Mouse (Mus musculus) pancreas, adult 10 weeks (tissue): Measurements from ENCODE around the gene Ndufa4l2. TPM values are rescaled to one million over a fixed set of nuclear protein-coding genes. Genes with fewer than 3 reads are reported as not detected.

Experiments used
- polyA plus RNA-seq: library from polyadenylated mRNA; stranded (reverse); fragments of 350-450 nt; fragmentation: Illumina TruSeq; extraction: RNeasy Lipid Tissue Mini Kit (QIAGEN cat#74804); gene quantifications from one replicate; pipeline ENCODE4 v1.2.3, GENCODE M21; 2015; ENCODE audit warnings: low read depth, low replicate concordance; ENCODE audit not compliant: insufficient read depth

The Ndufa4l2 gene
- polyA plus RNA-seq: 6.8 TPM

GRCm38 (mm10) chr10:127514764-127515163, at the start of gene Ndufa4l2:
Gene Ndufa4l2 (plus strand): TSS chr10:127514967.

DNA sequence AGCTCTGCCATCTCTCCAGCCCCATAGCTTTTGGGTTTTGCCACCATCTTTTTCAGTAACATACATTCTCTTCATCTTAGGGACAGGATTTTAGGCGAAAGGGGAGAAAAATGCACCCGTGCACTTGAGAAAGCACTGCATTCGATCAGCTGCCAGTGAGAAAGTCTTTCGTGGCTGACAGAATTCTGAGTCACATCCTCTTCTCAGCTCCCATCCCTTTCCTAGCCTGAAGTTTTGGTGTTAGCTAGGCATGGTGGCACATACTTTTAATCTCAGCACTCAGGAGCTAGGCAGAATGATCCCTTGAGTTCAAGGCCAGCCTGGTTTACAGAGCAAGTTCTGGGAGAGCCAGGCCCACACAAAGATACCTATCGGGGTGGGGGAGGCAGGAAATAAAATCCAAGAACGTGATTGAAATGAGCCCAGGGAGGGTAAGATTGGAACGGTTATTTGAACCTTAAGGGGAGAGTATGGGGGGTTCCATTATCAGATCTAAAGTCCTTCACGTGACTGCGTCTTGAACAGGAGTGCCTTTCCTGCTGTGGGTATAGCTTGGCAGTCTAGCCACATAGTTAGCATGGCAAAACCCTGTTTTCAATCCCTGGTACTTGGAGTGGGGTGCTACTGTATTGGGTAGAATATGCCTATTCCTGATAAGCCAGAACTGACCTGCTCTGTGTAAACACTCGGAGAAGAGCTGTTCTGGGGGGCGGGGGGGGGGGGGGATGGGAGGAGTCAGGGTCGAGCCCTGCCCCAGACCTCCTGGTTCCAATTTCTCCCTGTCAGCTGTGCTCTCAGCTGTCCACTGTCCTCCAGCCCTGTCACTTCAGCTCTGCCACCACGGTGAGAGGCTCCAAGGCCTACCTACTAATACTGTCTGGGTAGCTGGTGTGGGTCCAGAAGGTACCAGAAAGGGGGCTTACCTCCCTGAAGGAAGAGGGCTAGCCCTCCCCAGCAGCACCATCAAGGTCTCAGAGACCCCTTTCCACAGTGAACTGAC, 13.6 kb upstream of the Ndufa4l2 start, which contains the start of gene Stac3:
Gene Stac3, plus strand, starts transcription at position 793 of the 1,000 bp plus-strand sequence.

GRCm38 (mm10) chr10:127522088-127522581, 7.4 kb downstream of the Ndufa4l2 start, which contains the start of gene Shmt2:
Gene Shmt2 (minus strand): TSS chr10:127522444.

GRCm38 (mm10) chr10:127534036-127534928, 19.5 kb downstream of the Ndufa4l2 start, which contains the start of gene Nxph4:
Gene Nxph4 (minus strand): TSS chr10:127534559.

Other genes with a start within 250 kb of the Ndufa4l2 start
- 36.2 TPM for gene Dctn2, start 248.6 kb upstream of the Ndufa4l2 start, polyA plus RNA-seq
- gene Mbd6, start 225.9 kb upstream of the Ndufa4l2 start, polyA plus RNA-seq: 27.9 TPM
- 53.0 TPM for gene Mars, start 203.2 kb upstream of the Ndufa4l2 start, polyA plus RNA-seq
- 3.8 TPM for gene Arhgap9, start 193.0 kb upstream of the Ndufa4l2 start, polyA plus RNA-seq
- 2.5 TPM for gene Gli1, start 173.0 kb upstream of the Ndufa4l2 start, polyA plus RNA-seq
- gene Inhbe, start 160.6 kb upstream of the Ndufa4l2 start, polyA plus RNA-seq: not detected
- not detected for gene Inhbc, start 144.5 kb upstream of the Ndufa4l2 start, polyA plus RNA-seq
- 28.0 TPM for gene R3hdm2, start 134.6 kb upstream of the Ndufa4l2 start, polyA plus RNA-seq
- 1.1 TPM for gene Stac3, start 13.3 kb upstream of the Ndufa4l2 start, polyA plus RNA-seq
- gene Shmt2, start 7.5 kb downstream of the Ndufa4l2 start, polyA plus RNA-seq: 42.1 TPM
- gene Nxph4, start 19.6 kb downstream of the Ndufa4l2 start, polyA plus RNA-seq: not detected
- gene Lrp1, start 106.2 kb downstream of the Ndufa4l2 start, polyA plus RNA-seq: 48.1 TPM
- gene Stat6, start 128.0 kb downstream of the Ndufa4l2 start, polyA plus RNA-seq: 21.8 TPM
- gene Nemp1, start 151.9 kb downstream of the Ndufa4l2 start, polyA plus RNA-seq: 1.2 TPM
- gene Nab2, start 153.6 kb downstream of the Ndufa4l2 start, polyA plus RNA-seq: 5.6 TPM
- gene Myo1a, start 190.2 kb downstream of the Ndufa4l2 start, polyA plus RNA-seq: not detected
- not detected for gene Tac2, start 209.5 kb downstream of the Ndufa4l2 start, polyA plus RNA-seq
- gene Zbtb39, start 224.6 kb downstream of the Ndufa4l2 start, polyA plus RNA-seq: 1.8 TPM
- 0.79 TPM for gene Gpr182, start 236.8 kb downstream of the Ndufa4l2 start, polyA plus RNA-seq
- not detected for gene Rdh1, start 244.8 kb downstream of the Ndufa4l2 start, polyA plus RNA-seq
- not detected for gene Rdh16f1, start 244.8 kb downstream of the Ndufa4l2 start, polyA plus RNA-seq